Mouse (Mus musculus): ENCODE results near the gene Rab40c. TPM values are rescaled to one million over a fixed set of nuclear protein-coding genes. Genes with fewer than 3 reads are reported as not detected.
"Not testable (repeated sequence)": the region's sequence is repeated elsewhere in the genome, so short reads cannot be mapped to it uniquely, and the experiment has no call there.

Rab40c gene
- total RNA-seq, 1 experiment from 2014 or later, result 3.8 TPM

DNA sequence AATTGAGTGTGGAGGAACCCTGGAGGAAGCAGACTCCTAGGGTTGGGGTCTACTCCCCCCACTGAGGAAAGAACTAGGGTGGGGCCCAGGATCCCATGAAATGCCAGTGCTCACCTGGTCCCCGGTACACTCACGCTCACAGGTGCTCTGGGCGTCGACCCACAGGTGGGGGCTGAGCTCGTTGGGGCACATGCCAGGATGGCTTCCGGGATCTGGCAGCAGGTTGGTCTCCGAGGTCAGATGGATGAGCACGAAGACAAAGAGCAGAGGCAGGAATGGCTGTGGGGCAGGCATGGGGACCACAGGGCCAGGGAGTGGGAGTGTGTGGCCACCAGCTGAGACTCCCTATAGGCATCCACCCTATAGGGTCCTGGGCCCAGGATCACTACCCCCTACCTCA is 39.8 kb downstream of the Rab40c start:
- ATAC-seq (replicated peaks; ENCODE audit: insufficient number of reproducible peaks, low FRiP score, low TSS enrichment, poor library complexity, severe bottlenecking), result no peak

DNA sequence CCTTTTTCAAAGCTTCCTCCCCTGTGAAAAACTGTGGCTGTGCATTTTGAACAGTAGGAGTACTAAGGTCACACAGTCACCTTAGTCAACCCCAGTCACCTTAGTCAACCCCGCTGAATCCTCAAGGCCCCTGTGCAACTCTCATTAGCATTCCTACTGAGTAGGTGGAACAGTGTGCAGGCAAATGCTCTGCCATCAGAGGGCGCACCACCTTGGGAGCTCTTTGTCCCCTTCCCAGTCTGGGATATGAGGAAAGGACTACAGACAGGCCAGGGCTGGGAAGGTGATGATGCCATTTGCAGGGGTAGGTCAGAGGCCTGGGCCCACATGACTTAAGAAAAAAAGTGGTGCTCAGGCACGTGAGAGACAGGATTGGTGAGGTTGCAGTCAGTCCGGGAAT is 40.3 kb downstream of the Rab40c start:
- ATAC-seq (replicated peaks; ENCODE audit: insufficient number of reproducible peaks, low FRiP score, low TSS enrichment, poor library complexity, severe bottlenecking), result no peak

DNA sequence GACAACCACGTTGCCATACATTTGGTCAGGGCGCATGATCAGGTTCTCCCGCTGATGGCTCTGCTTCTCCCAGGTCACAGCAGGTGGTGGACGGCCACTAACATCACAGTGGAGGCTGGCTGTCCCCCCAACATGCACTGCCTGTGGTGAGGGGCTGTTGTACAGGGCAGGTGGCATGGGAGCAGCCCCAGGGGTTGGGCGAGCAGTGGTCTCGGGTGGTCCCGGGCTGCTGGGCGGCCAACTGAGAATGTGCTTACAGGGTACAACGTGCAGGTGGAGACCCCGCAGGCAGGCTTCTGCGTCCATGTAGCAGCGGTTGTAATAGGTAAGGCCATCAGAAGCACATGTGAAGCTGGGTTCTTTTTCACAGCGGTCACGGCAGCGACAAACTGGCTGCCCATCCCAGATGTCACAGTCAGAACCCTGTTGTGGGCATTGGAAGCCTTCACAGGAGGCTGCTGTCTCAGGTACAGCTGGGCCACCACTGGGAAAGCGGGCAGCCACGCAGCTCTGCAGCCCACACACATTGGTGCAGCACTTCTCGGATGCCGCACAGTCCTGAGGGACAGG is 40.8 kb downstream of the Rab40c start:
- ATAC-seq (replicated peaks; ENCODE audit: insufficient number of reproducible peaks, low FRiP score, low TSS enrichment, poor library complexity, severe bottlenecking), result no peak

DNA sequence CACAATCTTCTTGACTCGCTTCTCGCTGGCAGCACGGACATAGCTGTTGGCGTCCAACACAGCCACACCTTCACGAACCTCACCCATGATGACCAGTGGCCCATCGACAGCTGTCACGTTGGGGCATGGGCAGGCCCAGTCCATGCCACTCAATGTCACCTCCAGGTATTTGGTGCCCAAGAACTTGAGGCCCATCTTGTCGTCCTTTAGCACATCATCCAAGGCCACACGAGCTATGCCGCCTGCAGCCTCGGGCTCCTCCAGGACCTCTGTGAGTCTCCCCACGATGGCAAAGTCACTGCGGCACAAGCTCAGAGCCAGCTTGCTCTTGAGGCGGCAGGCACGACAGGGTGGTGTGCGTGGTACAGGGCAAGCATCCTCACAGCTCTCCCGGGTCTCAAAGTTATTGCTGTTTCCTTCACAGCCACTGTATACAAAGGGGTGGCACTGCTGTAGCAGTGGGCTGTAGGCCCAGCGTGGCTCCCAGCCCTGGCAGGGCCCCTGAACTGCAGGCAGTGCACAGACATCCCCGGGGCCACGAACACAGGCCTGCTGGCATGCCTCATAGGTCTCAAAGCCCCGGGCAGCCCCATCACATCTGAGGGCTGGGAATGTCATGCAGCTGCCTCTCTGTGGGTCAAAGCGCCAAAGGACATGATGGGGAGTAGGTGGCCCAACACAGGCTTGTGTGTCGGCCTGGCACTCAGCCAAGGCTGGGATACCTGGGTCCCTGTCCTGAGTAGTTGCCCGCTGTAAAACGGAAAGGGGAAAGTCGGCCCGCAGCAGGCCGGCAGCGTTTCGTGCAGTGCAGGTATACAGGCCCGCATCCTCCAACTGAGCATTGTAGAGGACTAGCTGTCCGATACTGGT is 41.6 kb downstream of the Rab40c start:
- ATAC-seq (replicated peaks; ENCODE audit: insufficient number of reproducible peaks, low FRiP score, low TSS enrichment, poor library complexity, severe bottlenecking), result no peak

DNA sequence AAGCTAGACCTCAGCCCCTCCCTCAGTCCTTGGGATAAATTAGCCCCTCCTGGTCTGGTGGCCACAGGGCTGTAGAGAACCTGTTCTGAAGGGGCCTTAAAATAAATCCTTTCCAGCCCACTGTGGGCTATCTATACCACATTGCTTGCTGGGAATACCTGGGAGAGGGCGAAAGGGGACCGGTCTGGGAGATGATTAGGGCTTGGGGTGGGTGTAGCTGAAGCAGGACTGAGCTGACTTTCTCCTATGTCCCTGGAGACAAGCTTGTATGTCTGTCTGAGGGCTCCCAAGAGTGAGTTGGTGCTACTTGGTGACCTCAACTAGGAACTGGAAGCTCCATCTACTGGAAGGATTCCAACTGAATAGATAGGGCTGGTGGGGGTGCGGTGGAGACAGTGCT is 42.5 kb downstream of the Rab40c start:
- ATAC-seq (replicated peaks; ENCODE audit: insufficient number of reproducible peaks, low FRiP score, low TSS enrichment, poor library complexity, severe bottlenecking), result no peak

DNA sequence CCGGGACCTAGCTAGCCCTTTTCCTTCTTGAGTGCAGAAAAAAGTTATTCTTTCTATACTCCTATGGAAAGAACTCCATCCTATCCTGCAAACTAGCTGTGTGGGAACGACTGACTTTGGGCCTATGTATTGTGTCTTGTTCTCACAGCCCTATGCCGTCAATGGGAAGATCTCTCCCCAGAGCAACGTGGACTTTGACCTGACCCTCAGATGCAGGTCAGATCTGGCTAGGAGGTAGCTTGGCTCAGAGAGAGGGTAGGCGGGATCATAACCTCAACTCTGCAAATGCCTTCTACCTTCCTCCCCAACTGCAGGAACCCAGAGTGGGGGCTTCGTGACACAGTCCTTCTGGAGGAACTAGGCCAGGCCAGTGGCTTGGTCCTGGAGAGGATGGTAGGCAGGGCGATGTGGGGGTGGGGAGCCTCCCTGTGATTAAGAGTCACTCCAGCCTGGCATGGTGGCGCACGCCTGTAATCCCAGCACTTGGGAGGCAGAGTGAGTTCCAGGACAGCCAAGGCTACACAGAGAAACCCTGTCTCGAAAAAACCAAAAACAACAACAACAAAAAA is 43.1 kb downstream of the Rab40c start:
- no peak for ATAC-seq (replicated peaks; ENCODE audit: insufficient number of reproducible peaks, low FRiP score, low TSS enrichment, poor library complexity, severe bottlenecking)

DNA sequence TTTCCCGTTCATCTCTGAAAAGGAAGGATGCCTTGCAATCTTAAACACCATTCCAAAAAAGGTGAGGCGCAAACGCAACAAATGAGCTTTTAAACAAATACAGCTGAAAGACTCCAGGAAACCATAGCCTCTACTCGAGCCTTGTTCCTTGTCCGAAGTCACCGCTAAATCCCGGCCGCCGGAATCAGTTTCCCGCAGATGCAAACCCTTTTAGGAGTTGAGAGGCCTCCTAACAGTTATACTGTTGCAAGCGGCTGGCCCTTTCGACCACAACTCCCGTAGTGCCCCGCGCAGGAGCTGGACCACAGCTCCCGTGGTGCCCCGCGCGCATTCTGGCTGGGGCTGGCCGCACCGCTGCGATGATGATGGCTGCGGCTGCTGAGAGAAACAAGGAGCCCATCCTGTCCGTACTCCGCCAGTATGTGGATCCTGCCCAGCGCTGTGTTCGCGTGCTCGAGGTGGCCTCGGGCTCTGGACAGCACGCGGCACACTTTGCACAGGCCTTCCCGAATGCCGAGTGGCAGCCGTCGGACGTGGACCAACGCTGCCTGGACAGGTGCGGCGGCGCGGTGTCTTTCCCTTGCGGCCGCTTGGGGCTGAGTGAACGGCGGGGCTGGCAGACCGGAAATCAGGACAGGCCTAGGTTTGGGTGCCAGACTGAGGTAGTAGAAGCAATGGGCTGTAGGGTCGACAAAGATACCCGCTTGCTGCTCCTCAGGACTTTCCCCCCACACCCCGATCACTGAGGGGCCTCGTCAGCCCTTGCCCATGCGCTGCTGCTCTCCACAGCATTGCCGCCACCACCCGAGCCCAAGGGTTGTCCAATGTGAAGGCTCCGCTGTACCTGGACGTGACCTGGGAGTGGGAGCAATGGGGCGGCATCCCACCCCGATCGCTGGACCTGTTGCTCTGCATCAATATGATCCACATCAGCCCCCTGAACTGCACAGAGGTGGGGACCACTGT is 44.1 kb downstream of the Rab40c start:
- ATAC-seq (replicated peaks; ENCODE audit: insufficient number of reproducible peaks, low FRiP score, low TSS enrichment, poor library complexity, severe bottlenecking), result peak; percentile 69

DNA sequence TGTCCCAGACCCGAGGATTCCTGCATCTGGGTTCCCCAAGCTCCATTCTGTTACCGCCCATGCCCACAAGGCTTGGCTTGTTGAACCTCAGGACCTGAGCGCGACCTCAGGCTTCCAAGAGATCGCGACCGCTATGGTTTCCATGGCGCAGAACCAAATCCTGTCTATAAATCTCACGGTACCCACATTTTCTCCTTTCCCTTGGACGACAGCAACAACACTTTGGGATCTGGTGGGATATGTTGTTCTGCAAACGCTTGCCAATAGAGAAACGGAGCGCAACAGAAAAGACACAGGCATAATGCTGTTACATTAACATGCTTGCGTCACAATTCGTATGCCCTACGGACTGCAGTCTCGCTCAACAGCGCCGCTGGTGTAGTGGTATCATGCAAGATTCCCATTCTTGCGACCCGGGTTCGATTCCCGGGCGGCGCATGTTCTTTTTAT is 44.8 kb downstream of the Rab40c start, which contains the start of gene Mettl26:
Mettl26 (plus strand) TSS at position 354 of the 450 bp plus-strand sequence.
- ATAC-seq (replicated peaks; ENCODE audit: insufficient number of reproducible peaks, low FRiP score, low TSS enrichment, poor library complexity, severe bottlenecking), result peak; percentile 57

DNA sequence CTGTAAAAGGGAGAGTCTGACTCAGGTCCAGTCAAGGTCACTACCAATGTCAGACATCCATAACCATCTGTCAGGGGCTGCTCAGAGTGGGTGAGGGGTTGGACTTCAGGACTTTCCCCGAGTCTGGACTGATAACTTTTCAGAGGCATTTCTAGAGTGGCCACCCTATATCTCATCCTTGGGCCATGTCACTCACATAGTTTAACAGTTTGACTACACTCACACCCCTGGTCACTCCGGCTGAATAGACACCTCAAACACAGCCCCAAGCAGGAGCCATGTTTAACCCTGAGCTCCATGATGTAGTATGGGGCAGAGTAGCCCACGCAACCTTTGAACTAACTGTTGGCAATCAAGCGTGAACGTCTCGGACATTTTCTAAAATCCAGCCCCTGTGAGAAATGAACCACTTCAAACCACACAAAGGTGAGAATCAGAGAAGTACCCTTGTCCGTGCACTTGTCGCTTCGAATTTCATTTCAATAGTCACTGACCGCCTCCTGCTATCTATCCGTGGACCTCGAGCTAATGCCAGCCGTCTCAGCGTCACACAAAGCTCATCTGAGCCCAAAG is 45.3 kb downstream of the Rab40c start:
- ATAC-seq (replicated peaks; ENCODE audit: insufficient number of reproducible peaks, low FRiP score, low TSS enrichment, poor library complexity, severe bottlenecking), result no peak

DNA sequence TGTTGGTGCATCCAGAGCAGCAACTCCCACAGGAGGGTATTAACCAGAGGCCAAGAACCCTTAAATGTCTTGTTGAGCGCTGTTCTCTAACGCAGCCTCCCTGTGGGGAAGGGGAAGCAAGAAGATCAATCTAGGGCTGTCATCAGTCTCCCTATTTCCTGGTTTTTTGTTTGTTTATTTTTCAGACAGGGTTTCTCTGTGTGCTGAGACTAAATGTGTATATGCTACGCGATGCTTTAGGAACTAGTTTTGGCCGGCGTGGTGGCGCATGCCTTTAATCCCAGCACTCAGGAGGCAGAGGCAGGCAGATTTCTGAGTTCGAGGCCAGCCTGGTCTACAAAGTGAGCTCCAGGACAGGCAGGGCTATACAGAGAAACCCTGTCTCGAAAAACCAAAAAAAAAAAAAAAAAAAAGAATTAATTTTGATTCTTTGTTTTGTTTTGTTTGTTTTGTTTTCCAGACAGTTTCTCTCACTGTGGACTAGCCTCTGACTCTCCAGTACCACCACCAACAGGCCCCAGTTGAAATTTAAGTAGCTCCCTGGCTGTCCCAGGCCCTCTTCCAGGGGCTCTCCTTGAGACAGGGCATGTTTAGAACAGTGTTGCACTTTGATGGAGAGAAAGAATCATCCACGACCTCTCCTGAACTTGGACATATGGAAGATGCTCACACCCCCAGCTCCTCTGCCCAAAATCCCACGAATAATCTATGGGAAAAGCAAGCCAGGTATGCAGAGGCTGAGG is 46.0 kb downstream of the Rab40c start:
- ATAC-seq (replicated peaks; ENCODE audit: insufficient number of reproducible peaks, low FRiP score, low TSS enrichment, poor library complexity, severe bottlenecking), result no peak

DNA sequence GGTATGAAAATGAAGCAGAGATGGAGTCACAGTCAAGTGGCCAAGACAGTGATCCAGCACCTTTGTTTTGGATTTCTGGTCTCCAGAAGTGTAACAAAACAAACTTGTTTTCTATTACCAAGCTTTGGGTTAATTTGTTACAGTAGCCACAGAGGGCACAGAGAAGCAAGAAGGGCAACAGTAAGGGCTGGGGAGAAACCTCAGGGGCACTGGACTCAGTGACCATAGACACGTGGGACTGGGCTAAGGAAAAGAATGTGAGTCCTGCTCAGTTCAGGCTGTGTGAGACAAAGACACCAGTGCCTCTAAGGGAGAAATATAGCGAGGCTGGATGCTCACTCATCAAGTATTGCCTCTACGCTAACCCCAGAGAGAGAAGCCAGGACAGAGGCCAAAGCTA is 46.9 kb downstream of the Rab40c start:
- ATAC-seq (replicated peaks; ENCODE audit: insufficient number of reproducible peaks, low FRiP score, low TSS enrichment, poor library complexity, severe bottlenecking), result no peak

DNA sequence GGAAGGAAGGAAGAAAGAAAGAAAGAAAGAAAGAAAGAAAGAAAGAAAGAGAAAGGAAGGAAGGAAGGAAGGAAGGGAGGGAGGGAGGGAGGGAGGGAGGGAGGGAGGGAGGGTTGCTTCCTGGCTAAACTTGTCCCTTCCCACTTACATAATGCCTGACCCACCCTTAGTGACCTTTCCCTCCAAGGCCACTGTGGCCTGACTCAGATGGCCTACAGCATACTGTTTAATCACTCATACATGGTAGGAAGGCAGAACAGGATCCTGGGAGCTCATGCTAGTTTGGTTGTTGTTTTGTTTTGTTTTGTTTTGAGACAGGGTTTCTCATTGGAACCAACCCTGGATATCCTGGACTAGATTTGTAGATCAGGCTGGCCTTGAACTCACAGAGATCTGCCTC is 48.0 kb downstream of the Rab40c start:
- ATAC-seq (replicated peaks; ENCODE audit: insufficient number of reproducible peaks, low FRiP score, low TSS enrichment, poor library complexity, severe bottlenecking), result not testable (repeated sequence)

DNA sequence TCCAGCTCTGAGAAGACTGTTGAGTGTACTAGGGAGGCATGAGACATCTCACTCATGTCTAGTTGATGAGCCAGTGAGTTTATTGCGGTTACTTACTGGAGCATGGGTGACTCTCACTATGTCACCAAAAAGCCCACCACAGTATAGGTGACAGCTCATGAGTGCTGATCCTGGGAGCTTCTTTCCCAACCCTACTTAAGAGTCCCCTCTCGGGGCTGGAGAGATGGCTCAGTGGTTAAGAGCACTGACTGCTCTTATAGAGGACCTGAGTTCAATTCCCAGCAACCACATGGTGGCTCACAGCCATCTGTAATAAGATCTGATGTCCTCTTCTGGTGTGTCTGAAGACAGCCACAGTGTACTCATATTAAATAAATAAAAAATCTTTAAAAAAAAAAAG is 49.6 kb downstream of the Rab40c start:
- no peak for ATAC-seq (replicated peaks; ENCODE audit: insufficient number of reproducible peaks, low FRiP score, low TSS enrichment, poor library complexity, severe bottlenecking)

DNA sequence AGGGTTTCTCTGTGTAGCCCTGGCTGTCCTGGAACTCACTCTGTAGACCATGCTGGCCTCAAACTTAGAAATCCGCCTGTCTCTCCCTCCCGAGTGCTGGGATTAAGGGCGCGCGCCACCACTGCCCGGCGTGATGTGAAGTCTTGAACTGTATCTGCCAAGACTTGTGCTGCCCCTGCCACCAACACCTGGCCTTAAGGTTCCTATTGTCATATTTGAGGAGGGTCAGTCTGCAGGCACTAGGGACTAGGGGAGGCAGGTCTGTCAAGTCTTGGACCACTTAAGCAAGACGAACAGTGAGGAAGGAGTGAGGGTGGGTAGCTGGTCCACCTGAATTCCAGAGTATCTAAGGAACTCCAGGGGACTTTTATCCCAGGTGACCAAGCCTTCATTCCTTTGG is 50.0 kb downstream of the Rab40c start:
- ATAC-seq (replicated peaks; ENCODE audit: insufficient number of reproducible peaks, low FRiP score, low TSS enrichment, poor library complexity, severe bottlenecking), result no peak

DNA sequence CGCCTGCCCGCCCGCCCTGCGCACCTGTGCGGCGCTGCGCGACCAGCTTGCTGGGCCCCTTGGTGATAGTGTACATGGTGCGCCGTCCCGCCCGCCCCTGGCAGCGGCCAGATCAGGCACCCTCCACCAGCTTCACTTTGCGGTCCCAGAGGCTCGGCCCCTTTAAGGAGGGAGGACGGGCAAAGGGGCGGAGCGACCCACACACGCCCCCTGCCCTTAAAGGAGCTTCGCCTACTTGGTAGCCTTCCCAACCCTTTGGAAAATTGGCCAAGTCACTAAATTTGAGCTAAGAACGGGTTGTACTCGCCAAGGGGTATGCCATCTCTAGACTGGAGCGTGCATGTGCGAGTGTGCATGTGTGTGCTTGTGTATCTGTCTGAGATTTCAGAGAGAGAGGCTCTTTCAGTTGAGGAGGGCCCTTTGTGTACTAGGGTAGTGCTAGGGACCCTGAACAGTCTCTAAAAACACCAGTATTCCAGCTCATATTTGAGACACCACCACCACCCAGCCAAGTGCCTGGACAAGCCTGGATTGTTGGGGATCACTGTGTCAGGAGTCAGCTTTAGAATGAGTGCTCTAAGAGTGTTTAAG is 50.8 kb downstream of the Rab40c start, which contains the start of gene Mcrip2:
Mcrip2 (minus strand) TSS at position 164 of the 591 bp plus-strand sequence.
- ATAC-seq (replicated peaks; ENCODE audit: insufficient number of reproducible peaks, low FRiP score, low TSS enrichment, poor library complexity, severe bottlenecking), result peak; percentile 65

DNA sequence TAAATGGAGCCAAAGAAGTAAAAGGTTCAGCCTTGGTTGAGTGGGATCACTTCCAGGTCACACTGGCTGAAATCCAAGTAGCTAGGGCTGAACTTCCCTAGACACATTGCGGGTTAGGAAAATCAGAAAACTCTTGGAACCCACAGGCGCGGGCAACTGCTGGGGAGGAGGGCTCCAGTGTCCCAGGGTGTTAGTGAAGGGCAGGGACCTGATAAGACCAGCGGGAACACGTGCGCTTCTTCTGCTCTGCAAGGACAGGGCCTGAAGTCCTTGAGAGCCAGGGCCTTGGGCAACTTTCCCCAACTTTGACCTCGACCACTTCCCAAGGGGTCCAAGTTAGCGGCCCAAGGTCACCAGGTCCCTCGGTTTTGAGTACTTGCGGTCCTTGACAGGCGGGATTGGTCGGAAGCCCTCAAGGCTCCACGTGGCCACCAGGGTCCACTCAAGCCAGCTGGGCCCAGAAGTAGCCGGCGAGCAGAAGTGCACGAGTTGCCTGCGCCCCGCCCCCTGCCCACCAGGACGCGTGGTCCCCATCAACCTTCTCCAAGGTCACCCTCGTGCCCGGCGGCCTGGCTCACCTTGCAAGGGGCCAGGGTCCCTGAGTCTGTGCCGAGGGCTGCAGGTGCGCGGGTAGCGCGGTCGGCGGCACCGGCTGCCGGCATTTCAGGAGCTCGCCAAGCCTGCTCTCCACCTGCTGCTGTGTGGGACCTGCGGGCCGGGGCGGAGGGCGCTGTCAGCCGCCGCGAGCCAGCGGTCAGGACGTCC is 51.5 kb downstream of the Rab40c start:
- ATAC-seq (replicated peaks; ENCODE audit: insufficient number of reproducible peaks, low FRiP score, low TSS enrichment, poor library complexity, severe bottlenecking), result no peak

DNA sequence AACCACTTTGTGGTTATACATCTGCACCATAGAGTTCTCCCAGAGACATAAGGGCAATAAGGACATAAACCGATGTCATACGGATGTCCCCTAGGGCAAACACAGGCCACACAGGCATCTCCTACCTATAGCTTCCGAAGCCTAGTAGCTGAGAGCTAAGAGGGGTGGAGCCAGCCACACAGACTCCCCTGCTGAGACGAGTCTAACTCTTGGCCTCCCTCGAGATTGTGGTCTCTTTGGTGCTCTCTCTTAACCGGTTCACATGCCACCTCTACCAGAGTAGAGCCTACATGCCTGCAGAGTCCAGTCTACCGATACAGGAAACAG is 52.1 kb downstream of the Rab40c start:
- no peak for ATAC-seq (replicated peaks; ENCODE audit: insufficient number of reproducible peaks, low FRiP score, low TSS enrichment, poor library complexity, severe bottlenecking)
